Mouse (Mus musculus) intestine, embryonic 14.5 days (tissue): ENCODE data around the gene Olfr2. TPM values are rescaled to one million over a fixed set of nuclear protein-coding genes. Genes with fewer than 3 reads are reported as not detected.
"Not testable (repeated sequence)": the region's sequence is repeated elsewhere in the genome, so short reads cannot be mapped to it uniquely, and the experiment has no call there.

Experiments used
- ATAC-seq: fragments of 200-750 bp; cut with Nextera tagmentation; replicated peaks from 2 replicates; pipeline ENCODE4 v1.8.0; 2017; ENCODE audit warnings: low read depth, moderate number of reproducible peaks, moderate TSS enrichment, moderate library complexity; ENCODE audit not compliant: low FRiP score, low TSS enrichment
- DNase-seq: peaks from one replicate; pipeline ENCODE4 v3.0.0-alpha.2; 2018; ENCODE audit warnings: low spot score
- H3K27ac ChIP-seq: fragments of 300-500 bp; sonication (generic); 2 replicates; pipeline ENCODE4 v1.5.1; 2014; ENCODE audit warnings: low read depth, mild to moderate bottlenecking, control low read depth
- H3K27me3 ChIP-seq: fragments of 300-500 bp; sonication (generic); replicated peaks from 2 replicates; pipeline ENCODE4 v1.6.1; 2014; ENCODE audit warnings: low read length, control low read depth; ENCODE audit not compliant: control insufficient read depth, insufficient read depth
- H3K36me3 ChIP-seq: fragments of 300-500 bp; sonication (generic); 2 replicates; pipeline ENCODE4 v1.6.1; 2014; ENCODE audit warnings: low read length, control low read depth; ENCODE audit not compliant: control insufficient read depth, insufficient read depth
- H3K4me1 ChIP-seq: fragments of 300-500 bp; sonication (generic); replicated peaks from 2 replicates; pipeline ENCODE4 v1.6.1; 2014; ENCODE audit warnings: low read length, control low read depth, mixed read lengths; ENCODE audit not compliant: control insufficient read depth, insufficient read depth
- H3K4me2 ChIP-seq: fragments of 300-500 bp; sonication (generic); 2 replicates; pipeline ENCODE4 v1.6.1; 2014; ENCODE audit warnings: low read length
- H3K4me3 ChIP-seq: fragments of 300-500 bp; sonication (generic); 2 replicates; pipeline ENCODE4 v1.5.1; 2014; ENCODE audit warnings: low read depth, low read length, control low read depth, mixed read lengths
- H3K9ac ChIP-seq: fragments of 300-500 bp; sonication (generic); 2 replicates; pipeline ENCODE4 v1.6.1; 2014; ENCODE audit warnings: mild to moderate bottlenecking, low read length
- H3K9me3 ChIP-seq: fragments of 300-500 bp; sonication (generic); 2 replicates; pipeline ENCODE4 v1.6.1; 2016; ENCODE audit warnings: low read length, control low read depth; ENCODE audit not compliant: control insufficient read depth
- WGBS: fragments of 180-500 bp; shearing (Covaris S2); extraction: QIAGEN DNeasy Blood & Tissue Kit; methylation state at CpG from one replicate; pipeline ENCODE4 v1.1.7; 2014; 5-methylcytosine and 5-hydroxymethylcytosine counted together
- polyA plus RNA-seq: library from polyadenylated mRNA; unstranded; fragments of >200 nt; fragmentation: Nextera tagmentation; extraction: Ambion mirVana; gene quantifications from 2 replicates; pipeline ENCODE4 v1.2.1, GENCODE M21; 2014

Olfr2 gene
- polyA plus RNA-seq, 1 experiment from 2014 or later, result not detected

DNA sequence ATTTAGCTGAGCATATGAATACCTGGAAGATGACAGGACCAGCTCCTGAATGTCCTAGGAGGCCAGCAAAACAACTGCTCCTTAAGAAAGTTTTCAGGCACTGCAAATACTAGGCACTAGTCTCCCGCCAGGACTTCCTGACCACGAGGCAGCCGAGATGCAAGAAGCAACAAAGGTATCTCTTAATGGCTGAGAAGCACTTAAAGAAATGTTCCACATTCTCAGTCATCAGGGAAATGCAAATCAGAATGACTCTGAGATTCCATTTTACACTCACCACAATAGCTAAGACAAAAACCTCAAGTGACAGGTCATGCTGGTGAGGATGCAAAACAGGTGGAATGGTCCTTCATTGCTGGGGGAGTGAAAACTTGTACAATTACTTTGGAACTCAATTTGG, 20.6 kb downstream of the Olfr2 start:
- no peaks in the 10 kb centered on the region for H3K4me1 ChIP-seq
- H3K36me3 ChIP-seq, result no peaks in the 10 kb centered on the region
- 91% methylated on average over 3 of the region's 3 CpGs for WGBS
- H3K27me3 ChIP-seq, result no peaks in the 10 kb centered on the region
- no peaks in the 10 kb centered on the region for H3K9me3 ChIP-seq
- H3K4me2 ChIP-seq, result no peak overlapping the region
- ATAC-seq, result no peak
- H3K27ac ChIP-seq, result no peak overlapping the region
- DNase-seq, result no peak
- no peak overlapping the region for H3K4me3 ChIP-seq
- H3K9ac ChIP-seq, result no peak overlapping the region

DNA sequence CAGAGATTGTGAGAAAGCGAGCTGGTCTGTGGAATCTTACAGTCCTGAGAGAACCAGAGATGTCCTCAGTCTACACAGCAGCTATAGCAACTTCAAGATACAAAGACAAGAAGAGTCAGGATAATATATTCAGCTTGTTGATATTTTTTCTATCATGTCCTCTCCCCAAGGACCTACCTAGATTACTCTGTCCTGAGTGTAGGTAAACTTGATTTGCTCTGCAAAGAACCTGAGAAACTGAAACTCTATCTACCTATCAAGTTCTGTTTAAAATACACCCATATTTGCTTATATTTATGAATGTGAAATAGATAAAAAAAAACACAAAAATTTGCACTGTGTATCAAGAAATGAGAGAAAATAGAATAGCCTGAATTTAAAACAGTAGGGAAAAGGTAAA, 30.5 kb downstream of the Olfr2 start, which contains the start of gene Olfr711:
Olfr711 (minus strand) TSS at position 101 of the 400 bp plus-strand sequence.
- Histone ChIP-seq H3K27me3 (no peaks in the 10 kb centered on the region), H3K4me2 (no peak within 1 kb of the TSS), H3K27ac (no peak within 1 kb of the TSS), H3K4me1 (no peaks in the 10 kb centered on the region), H3K4me3 (no peak within 1 kb of the TSS), H3K9ac (no peak within 1 kb of the TSS), H3K36me3 (no peaks in the 10 kb centered on the region), H3K9me3 (no peaks in the 10 kb centered on the region)
- 69% methylated on average over 1 of the region's 1 CpGs for WGBS
- DNase-seq (no peak), ATAC-seq (no peak)

DNA sequence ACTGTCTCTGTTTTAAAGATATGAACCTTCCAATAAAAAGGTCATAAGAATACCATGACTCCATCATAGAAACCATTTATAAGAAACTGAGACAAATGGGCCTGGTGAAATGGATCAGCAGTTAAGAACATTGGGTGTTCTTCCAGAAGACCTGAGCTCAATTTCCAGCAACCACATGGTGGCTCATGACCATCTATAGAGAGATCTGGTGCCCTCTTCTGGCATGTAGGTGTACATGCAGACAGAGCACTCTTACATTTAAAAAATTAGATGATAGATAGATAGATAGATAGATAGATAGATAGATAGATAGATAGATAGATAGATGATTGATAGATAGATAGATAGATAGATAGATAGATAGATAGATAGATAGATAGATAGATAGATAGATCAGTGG, 38.4 kb downstream of the Olfr2 start:
- not testable (repeated sequence) for H3K9me3 ChIP-seq, ATAC-seq, H3K4me3 ChIP-seq, DNase-seq, H3K27ac ChIP-seq, H3K36me3 ChIP-seq, H3K4me1 ChIP-seq, H3K9ac ChIP-seq, H3K4me2 ChIP-seq, H3K27me3 ChIP-seq

DNA sequence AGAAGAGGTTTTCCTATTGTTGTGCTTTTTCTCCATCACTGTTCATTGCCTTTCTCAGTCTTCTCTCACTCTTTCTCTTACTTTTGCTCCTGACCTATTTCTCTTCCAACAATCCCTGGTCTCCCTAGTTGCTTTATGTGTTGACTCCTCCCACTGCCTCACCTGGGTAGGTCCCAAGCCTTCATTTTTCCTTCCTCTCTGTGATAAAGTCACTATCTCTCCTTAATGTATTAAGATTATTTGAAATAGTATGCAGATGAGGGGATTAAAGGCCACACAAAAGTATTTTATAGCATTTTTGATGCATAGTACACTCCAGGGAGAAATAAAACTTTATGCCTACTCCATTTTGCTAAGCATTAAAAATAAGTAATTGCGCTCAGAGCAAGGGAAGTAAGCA, 42.0 kb downstream of the Olfr2 start, which contains the start of gene Olfr6:
Olfr6 (minus strand) TSS at position 101 of the 400 bp plus-strand sequence.
- Histone ChIP-seq H3K9ac (no peak within 1 kb of the TSS), H3K27ac (no peak within 1 kb of the TSS), H3K4me2 (no peak within 1 kb of the TSS), H3K9me3 (no peaks in the 10 kb centered on the region), H3K27me3 (no peaks in the 10 kb centered on the region), H3K4me3 (no peak within 1 kb of the TSS), H3K4me1 (no peaks in the 10 kb centered on the region), H3K36me3 (no peaks in the 10 kb centered on the region)
- WGBS, result 87% methylated on average over 1 of the region's 1 CpGs
- no peak for DNase-seq
- ATAC-seq, result no peak

DNA sequence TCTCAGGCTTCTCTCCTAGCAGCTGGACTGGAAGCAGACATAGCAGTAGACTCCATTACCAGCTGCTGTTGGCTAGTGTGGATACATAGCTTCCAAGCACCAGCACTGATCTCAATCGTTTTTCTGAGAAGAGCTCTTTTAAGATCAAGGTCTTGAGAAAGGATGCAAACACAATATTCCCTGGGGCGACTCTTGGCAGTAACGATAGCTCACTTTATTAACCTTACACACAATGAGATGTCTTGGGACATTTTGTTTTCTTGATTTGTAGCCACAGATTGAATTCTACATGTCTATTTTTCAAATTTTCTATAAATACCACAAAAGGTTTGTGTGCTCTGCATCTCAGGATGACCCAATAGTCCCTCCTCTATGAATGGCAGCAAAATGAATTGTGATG, 57.7 kb downstream of the Olfr2 start, which contains the start of gene Olfr710:
Olfr710 (minus strand) TSS at position 101 of the 400 bp plus-strand sequence.
- no peaks in the 10 kb centered on the region for H3K27me3 ChIP-seq
- no peak within 1 kb of the TSS for H3K9ac ChIP-seq
- no peaks in the 10 kb centered on the region for H3K9me3 ChIP-seq
- no peak within 1 kb of the TSS for H3K27ac ChIP-seq
- H3K4me2 ChIP-seq, result no peak within 1 kb of the TSS
- 78% methylated on average over 3 of the region's 3 CpGs for WGBS
- no peak for ATAC-seq
- DNase-seq, result no peak
- no peak within 1 kb of the TSS for H3K4me3 ChIP-seq
- no peaks in the 10 kb centered on the region for H3K4me1 ChIP-seq
- H3K36me3 ChIP-seq, result no peaks in the 10 kb centered on the region

Other genes starting within 250 kb of the Olfr2 start
- gene Olfr699, start 212.9 kb downstream of the Olfr2 start, polyA plus RNA-seq, result not detected in 2 replicates
- not detected in 2 replicates for gene Olfr700, start 197.2 kb downstream of the Olfr2 start, polyA plus RNA-seq
- not detected in 2 replicates for gene Olfr701, start 191.9 kb downstream of the Olfr2 start, polyA plus RNA-seq
- not detected in 2 replicates for gene Olfr702, start 172.2 kb downstream of the Olfr2 start, polyA plus RNA-seq
- gene Olfr703, start 162.7 kb downstream of the Olfr2 start, polyA plus RNA-seq, result not detected in 2 replicates
- gene Olfr704, start 142.9 kb downstream of the Olfr2 start, polyA plus RNA-seq, result not detected in 2 replicates
- gene Olfr705, start 129.2 kb downstream of the Olfr2 start, polyA plus RNA-seq, result not detected in 2 replicates
- gene Olfr706, start 117.9 kb downstream of the Olfr2 start, polyA plus RNA-seq, result not detected in 2 replicates
- not detected in 2 replicates for gene Olfr707, start 104.8 kb downstream of the Olfr2 start, polyA plus RNA-seq
- not detected in 2 replicates for gene Olfr1532-ps1, start 98.1 kb downstream of the Olfr2 start, polyA plus RNA-seq
- not detected in 2 replicates for gene Olfr709-ps1, start 73.9 kb downstream of the Olfr2 start, polyA plus RNA-seq
- gene Olfr710, start 57.8 kb downstream of the Olfr2 start, polyA plus RNA-seq, result not detected in 2 replicates
- gene Olfr6, start 42.1 kb downstream of the Olfr2 start, polyA plus RNA-seq, result not detected in 2 replicates
- not detected in 2 replicates for gene Olfr711, start 30.6 kb downstream of the Olfr2 start, polyA plus RNA-seq
- gene Olfr713, start 25.1 kb upstream of the Olfr2 start, polyA plus RNA-seq, result not detected in 2 replicates
- not detected in 2 replicates for gene Olfr714, start 64.9 kb upstream of the Olfr2 start, polyA plus RNA-seq
- gene Olfr17, start 87.1 kb upstream of the Olfr2 start, polyA plus RNA-seq, result not detected in 2 replicates
- gene Olfr715b, start 104.3 kb upstream of the Olfr2 start, polyA plus RNA-seq, result not detected in 2 replicates
- not detected in 2 replicates for gene Olfr715, start 125.0 kb upstream of the Olfr2 start, polyA plus RNA-seq
- not detected in 2 replicates for gene Olfr716, start 132.3 kb upstream of the Olfr2 start, polyA plus RNA-seq
- not detected in 2 replicates for gene Nlrp14, start 160.9 kb upstream of the Olfr2 start, polyA plus RNA-seq
- gene Rbmxl2, start 203.4 kb upstream of the Olfr2 start, polyA plus RNA-seq, result not detected in 2 replicates